Mouse (Mus musculus) midbrain, embryonic 14.5 days (tissue): ENCODE measurements at regions not wholly inside any gene's neighbourhood (a gene's known extent, or its start where the extent isn't known, plus 50 kb on each side); places are given as distances from the start of the nearest gene placed in this dataset.

Experiments
- ATAC-seq: fragments of 200-750 bp; cut with Nextera tagmentation; 2 replicates; pipeline ENCODE4 v1.8.0; 2017; ENCODE audit warnings: moderate number of reproducible peaks, moderate library complexity; ENCODE audit not compliant: low FRiP score, low TSS enrichment
- DNase-seq: peaks from one replicate; pipeline ENCODE4 v3.0.0-alpha.2; 2015
- H3K27ac ChIP-seq: fragments of 300-500 bp; sonication (generic); replicated peaks from 2 replicates; pipeline ENCODE4 v1.5.1; 2014; ENCODE audit warnings: mild to moderate bottlenecking, low read depth, low read length, moderate library complexity
- H3K27me3 ChIP-seq: fragments of 300-500 bp; sonication (generic); 2 replicates; pipeline ENCODE4 v1.6.1; 2014; ENCODE audit warnings: low read length, control low read depth, mixed read lengths; ENCODE audit not compliant: control insufficient read depth, insufficient read depth
- H3K36me3 ChIP-seq: fragments of 300-500 bp; sonication (generic); 2 replicates; pipeline ENCODE4 v1.6.1; 2014; ENCODE audit warnings: low read length, control low read depth; ENCODE audit not compliant: control insufficient read depth, insufficient read depth
- H3K4me1 ChIP-seq: fragments of 300-500 bp; sonication (generic); 2 replicates; pipeline ENCODE4 v1.6.1; 2014; ENCODE audit warnings: mild to moderate bottlenecking, antibody characterized with exemption, low read length, control low read depth; ENCODE audit not compliant: control insufficient read depth, insufficient read depth
- H3K4me2 ChIP-seq: fragments of 300-500 bp; sonication (generic); 2 replicates; pipeline ENCODE4 v1.6.1; 2014; ENCODE audit warnings: mild to moderate bottlenecking, low read length, moderate library complexity
- H3K4me3 ChIP-seq: fragments of 300-500 bp; sonication (generic); replicated peaks from 2 replicates; pipeline ENCODE4 v1.5.1; 2014; ENCODE audit warnings: low read depth, low read length
- H3K9ac ChIP-seq: fragments of 300-500 bp; sonication (generic); replicated peaks from 2 replicates; pipeline ENCODE4 v1.6.1; 2014; ENCODE audit warnings: mild to moderate bottlenecking, low read length, moderate library complexity
- H3K9me3 ChIP-seq: fragments of 300-500 bp; sonication (generic); 2 replicates; pipeline ENCODE4 v1.6.1; 2016; ENCODE audit warnings: low read length, control low read depth, mixed read lengths; ENCODE audit not compliant: control insufficient read depth
- WGBS: fragments of 180-500 bp; shearing (Covaris S2); extraction: QIAGEN DNeasy Blood & Tissue Kit; methylation state at CpG from one replicate; pipeline ENCODE4 v1.1.7; 2014; 5-methylcytosine and 5-hydroxymethylcytosine counted together

- 92% methylated on average over 4 of the region's 4 CpGs for WGBS
- Histone ChIP-seq H3K36me3 (no peaks in the 10 kb centered on the region), H3K4me3 (no peak overlapping the region), H3K27me3 (no peaks in the 10 kb centered on the region), H3K4me1 (peaks cover 9% of the 10 kb centered on the region), H3K27ac (no peak overlapping the region), H3K9me3 (peaks cover 6% of the 10 kb centered on the region; the same call in 1 of the 2 replicates), H3K4me2 (no peak overlapping the region), H3K9ac (no peak overlapping the region)
- no peak for ATAC-seq
- no peak for DNase-seq
These were observed 50.7 kb upstream of the Echdc3 start for GRCm38 (mm10) chr2:6263565-6263964.

- Histone ChIP-seq H3K9me3 (peaks cover 6% of the 10 kb centered on the region; the same call in 1 of the 2 replicates), H3K9ac (no peak overlapping the region), H3K4me3 (no peak overlapping the region), H3K27me3 (no peaks in the 10 kb centered on the region), H3K4me2 (no peak overlapping the region), H3K27ac (no peak overlapping the region), H3K4me1 (peaks cover 9% of the 10 kb centered on the region), H3K36me3 (no peaks in the 10 kb centered on the region)
- ATAC-seq (no peak), DNase-seq (no peak)
- WGBS: 93% methylated on average over 8 of the region's 8 CpGs
These were observed 51.4 kb upstream of the Echdc3 start for GRCm38 (mm10) chr2:6264085-6264783.

GRCm38 (mm10) chr2:6265117-6265516, 52.3 kb upstream of the Echdc3 start:
- H3K9me3 ChIP-seq: peaks cover 2% of the 10 kb centered on the region; the same call in 1 of the 2 replicates
- WGBS: 77% methylated on average over 3 of the region's 3 CpGs
- no peak overlapping the region for H3K27ac ChIP-seq
- no peak overlapping the region for H3K9ac ChIP-seq
- no peaks in the 10 kb centered on the region for H3K36me3 ChIP-seq
- ATAC-seq (no peak), DNase-seq (no peak)
- no peak overlapping the region for H3K4me3 ChIP-seq
- no peak overlapping the region for H3K4me2 ChIP-seq
- peaks cover 9% of the 10 kb centered on the region for H3K4me1 ChIP-seq
- H3K27me3 ChIP-seq: no peaks in the 10 kb centered on the region

- no peak for ATAC-seq
- H3K4me3 ChIP-seq: no peak overlapping the region
- peak overlapping the region; percentile 10 for H3K27ac ChIP-seq
- H3K9ac ChIP-seq: no peak overlapping the region; the same call in 1 of the 2 replicates
- DNase-seq: no peak
- H3K36me3 ChIP-seq: no peaks in the 10 kb centered on the region
- H3K4me1 ChIP-seq: peaks cover 9% of the 10 kb centered on the region
- H3K4me2 ChIP-seq: peak overlapping the region; percentile 23; the same call in 1 of the 2 replicates
- 31% methylated on average over 6 of the region's 6 CpGs for WGBS
- no peaks in the 10 kb centered on the region for H3K27me3 ChIP-seq
- H3K9me3 ChIP-seq: no peaks in the 10 kb centered on the region
These were observed 54.2 kb upstream of the Echdc3 start for GRCm38 (mm10) chr2:6267066-6267465.

GRCm38 (mm10) chr2:6267537-6267936, 54.7 kb upstream of the Echdc3 start:
- Histone ChIP-seq H3K36me3 (no peaks in the 10 kb centered on the region), H3K27ac (peak overlapping the region; percentile 10), H3K27me3 (no peaks in the 10 kb centered on the region), H3K4me2 (peak overlapping the region; percentile 23; the same call in 1 of the 2 replicates), H3K9me3 (no peaks in the 10 kb centered on the region), H3K4me3 (no peak overlapping the region), H3K4me1 (peaks cover 9% of the 10 kb centered on the region), H3K9ac (no peak overlapping the region; the same call in 1 of the 2 replicates)
- ATAC-seq (peak; percentile 46; the same call in 1 of the 2 replicates), DNase-seq (peak; percentile 68)
- 22% methylated on average over 9 of the region's 9 CpGs for whole genome bisulfite sequencing

- H3K4me3 ChIP-seq: no peak overlapping the region
- no peak for ATAC-seq
- H3K4me1 ChIP-seq: peaks cover 7% of the 10 kb centered on the region
These were observed 50.0 kb upstream of the Usp6nl start for GRCm38 (mm10) chr2:6272514-6272913.

More at GRCm38 (mm10) chr2:6272514-6272913, 50.0 kb upstream of the Usp6nl start:
- H3K27ac ChIP-seq: no peak overlapping the region
- WGBS: 86% methylated on average over 2 of the region's 2 CpGs
- no peak overlapping the region for H3K4me2 ChIP-seq
- DNase-seq: no peak
- H3K27me3 ChIP-seq: no peaks in the 10 kb centered on the region
- no peak overlapping the region for H3K9ac ChIP-seq
- H3K36me3 ChIP-seq: no peaks in the 10 kb centered on the region
- H3K9me3 ChIP-seq: no peaks in the 10 kb centered on the region
